Mouse (Mus musculus) thymus, adult 2 months (tissue): ENCODE data around the gene Cenps. TPM values are rescaled to one million over a fixed set of nuclear protein-coding genes. Genes with fewer than 3 reads are reported as not detected.
A peak's percentile ranks its signal among the peaks of the same experiment; 100 is the strongest.
"Not testable (repeated sequence)": the region's sequence is repeated elsewhere in the genome, so short reads cannot be mapped to it uniquely, and the experiment has no call there.

Source experiments
- DNase-seq: peaks from one replicate; pipeline ENCODE4 v3.0.0; 2021
- H3K27ac ChIP-seq: fragments of 200-500 bp; 2 replicates; pipeline ENCODE4 v1.5.1; 2012; ENCODE audit warnings: low read length, control low read depth; ENCODE audit not compliant: control insufficient read depth, insufficient read depth
- H3K27me3 ChIP-seq: fragments of 200-500 bp; 2 replicates; pipeline ENCODE4 v1.6.1; 2012; ENCODE audit warnings: mild to moderate bottlenecking, low read length, moderate library complexity, mixed read lengths; ENCODE audit not compliant: control insufficient read depth, insufficient read depth
- H3K36me3 ChIP-seq: fragments of 200-500 bp; 2 replicates; pipeline ENCODE4 v1.6.1; 2012; ENCODE audit warnings: mild to moderate bottlenecking, low read length, moderate library complexity; ENCODE audit not compliant: control insufficient read depth, insufficient read depth
- H3K4me1 ChIP-seq: fragments of 200-500 bp; replicated peaks from 2 replicates; pipeline ENCODE4 v1.6.1; 2012; ENCODE audit warnings: low read length; ENCODE audit not compliant: control insufficient read depth, insufficient read depth
- H3K4me3 ChIP-seq: fragments of 200-500 bp; 2 replicates; pipeline ENCODE4 v1.5.1; 2012; ENCODE audit warnings: mild to moderate bottlenecking, low read length, control low read depth, moderate library complexity; ENCODE audit not compliant: control insufficient read depth, insufficient read depth
- CTCF ChIP-seq: fragments of 200-500 bp; IDR thresholded peaks from 2 replicates; pipeline ENCODE4 v1.5.1; 2012; ENCODE audit warnings: mild to moderate bottlenecking, control low read depth, low read length, moderate library complexity, borderline replicate concordance; ENCODE audit not compliant: control insufficient read depth, poor library complexity, insufficient read depth; ENCODE audit errors: extremely low read depth
- POLR2A ChIP-seq: fragments of 200-500 bp; IDR thresholded peaks from 2 replicates; pipeline ENCODE4 v1.6.1; 2012; ENCODE audit warnings: mild to moderate bottlenecking, low read length, control low read depth, moderate library complexity; ENCODE audit not compliant: control insufficient read depth, poor library complexity, insufficient read depth; ENCODE audit errors: extremely low read depth
- WGBS: fragments of 180-500 bp; shearing (Covaris S2); methylation state at CpG from one replicate; pipeline ENCODE4 v1.1.7; 2018; 5-methylcytosine and 5-hydroxymethylcytosine counted together
- polyA plus RNA-seq: library from polyadenylated mRNA; depleted of rRNA; stranded (reverse); fragments of >200 nt; gene quantifications from 2 replicates; pipeline ENCODE4 v1.2.3, GENCODE M21; 2012

Cenps gene
- polyA plus RNA-seq, 1 experiment: 14.0 TPM

DNA sequence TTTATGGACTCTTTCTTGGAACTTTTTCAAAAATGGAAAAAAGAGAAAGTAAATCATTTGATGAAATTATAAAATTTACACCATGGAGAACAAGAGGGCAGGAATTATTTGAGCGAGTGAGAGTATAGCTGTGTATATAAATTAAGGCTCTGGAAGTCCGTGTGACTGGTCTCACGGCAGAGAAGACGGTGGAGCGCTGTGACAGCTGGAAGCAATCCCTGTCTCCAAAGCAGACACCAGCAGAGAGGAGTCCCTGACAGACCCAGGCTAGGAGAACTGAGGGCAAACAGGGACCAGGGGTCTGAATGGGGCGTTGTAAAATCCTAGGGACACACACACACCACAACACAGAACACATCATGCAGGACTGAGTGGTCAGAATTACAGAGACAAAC, 11.3 kb downstream of the Cenps start:
- 97% methylated on average over 6 of the region's 6 CpGs for WGBS

GRCm38 (mm10) chr4:149125341-149126114, 11.9 kb downstream of the Cenps start:
- no peak overlapping the region for H3K27ac ChIP-seq
- H3K4me1 ChIP-seq: no peaks in the 10 kb centered on the region
- DNase-seq: no peak
- WGBS: 73% methylated on average over 11 of the region's 11 CpGs
- H3K36me3 ChIP-seq: no peaks in the 10 kb centered on the region
- TF ChIP-seq CTCF (no peak), POLR2A (no peak)
- no peaks in the 10 kb centered on the region for H3K27me3 ChIP-seq
- H3K4me3 ChIP-seq: no peak overlapping the region

More for the DNA sequence above, 11.3 kb downstream of the Cenps start:
- no peak for DNase-seq
- no peak overlapping the region for H3K27ac ChIP-seq
- H3K36me3 ChIP-seq: no peaks in the 10 kb centered on the region
- no peaks in the 10 kb centered on the region for H3K27me3 ChIP-seq
- H3K4me1 ChIP-seq: no peaks in the 10 kb centered on the region
- H3K4me3 ChIP-seq: no peak overlapping the region
- no peak for TF ChIP-seq CTCF
- no peak for TF ChIP-seq POLR2A

DNA sequence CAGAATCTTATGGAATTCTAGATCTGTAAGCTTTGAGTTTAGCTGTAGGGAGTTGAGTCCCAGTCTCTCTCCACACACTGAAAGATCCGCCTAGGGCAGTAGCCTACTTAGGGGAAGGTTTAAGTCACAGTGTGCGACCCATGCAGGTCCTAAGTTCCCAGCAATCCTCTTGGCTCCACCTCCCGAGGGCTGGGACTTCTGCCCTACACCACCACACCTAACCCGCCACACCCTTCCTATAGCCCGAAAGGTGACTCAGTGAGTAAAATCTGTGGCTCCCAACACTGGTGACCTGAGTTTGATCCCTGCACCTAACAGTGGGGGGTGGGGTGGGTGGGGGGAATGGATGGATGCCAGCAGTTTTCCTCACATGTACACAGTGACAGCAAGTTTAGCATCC, 14.0 kb downstream of the Cenps start:
- WGBS: 95% methylated on average over 5 of the region's 5 CpGs
- Histone ChIP-seq H3K4me1 (no peaks in the 10 kb centered on the region), H3K27ac (no peak overlapping the region), H3K36me3 (no peaks in the 10 kb centered on the region), H3K4me3 (no peak overlapping the region), H3K27me3 (no peaks in the 10 kb centered on the region)
- TF ChIP-seq POLR2A (no peak), CTCF (no peak)
- DNase-seq: no peak

DNA sequence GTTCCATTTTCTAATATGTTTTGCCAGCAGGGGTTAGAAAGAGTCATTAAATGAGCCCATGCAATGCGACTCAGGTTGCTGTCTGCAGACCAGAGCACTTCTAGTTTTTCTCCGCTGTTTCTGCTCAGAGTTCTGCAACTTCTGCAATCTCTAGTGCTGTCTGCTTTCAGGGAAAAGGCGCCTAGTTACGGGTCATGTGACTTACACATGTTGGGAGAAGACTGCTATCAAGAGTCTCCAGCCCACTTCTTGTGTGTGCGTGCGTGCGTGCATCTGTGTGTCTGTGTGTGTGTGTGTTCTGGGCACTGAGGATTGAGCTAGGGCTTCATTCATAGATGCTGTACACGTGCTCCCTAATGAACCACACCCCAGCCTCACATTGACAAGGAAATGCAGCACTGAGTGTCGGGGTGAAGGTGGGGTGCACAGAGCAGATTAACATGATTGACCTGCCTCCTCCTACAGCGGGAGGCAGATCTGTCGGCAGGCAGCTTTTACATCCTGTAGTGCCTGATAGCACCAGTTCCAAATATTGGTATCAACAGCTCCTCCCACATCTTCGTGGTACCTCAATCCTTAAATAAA, 17.4 kb downstream of the Cenps start:
- not testable (repeated sequence) for H3K4me3 ChIP-seq, DNase-seq, H3K36me3 ChIP-seq, H3K27me3 ChIP-seq, H3K27ac ChIP-seq, H3K4me1 ChIP-seq
- WGBS: 47% methylated on average over 12 of the region's 12 CpGs

- peaks cover 7% of the 10 kb centered on the region for H3K4me1 ChIP-seq
- DNase-seq: peak; percentile 95
- no peak for TF ChIP-seq CTCF
- TF ChIP-seq POLR2A: no peak
- no peaks in the 10 kb centered on the region for H3K27me3 ChIP-seq
- no peaks in the 10 kb centered on the region for H3K36me3 ChIP-seq
- under 1% methylated on average over 35 of the region's 35 CpGs for WGBS
- no peak within 1 kb of the TSS for H3K27ac ChIP-seq
- H3K4me3 ChIP-seq: peak within 1 kb of the TSS; percentile 71
Measured at GRCm38 (mm10) chr4:149103875-149104561, 33.4 kb downstream of the Cenps start, which contains the start of gene Dffa. Dffa (plus strand) TSS chr4:149104146.

- no peak for TF ChIP-seq CTCF
- DNase-seq: no peak
- H3K4me3 ChIP-seq: no peak overlapping the region
- WGBS: 92% methylated on average over 3 of the region's 3 CpGs
- H3K4me1 ChIP-seq: peaks cover 17% of the 10 kb centered on the region
- H3K27me3 ChIP-seq: no peaks in the 10 kb centered on the region
- no peaks in the 10 kb centered on the region for H3K36me3 ChIP-seq
- no peak overlapping the region for H3K27ac ChIP-seq
Measured at GRCm38 (mm10) chr4:149101456-149101855, 36.0 kb downstream of the Cenps start.

DNA sequence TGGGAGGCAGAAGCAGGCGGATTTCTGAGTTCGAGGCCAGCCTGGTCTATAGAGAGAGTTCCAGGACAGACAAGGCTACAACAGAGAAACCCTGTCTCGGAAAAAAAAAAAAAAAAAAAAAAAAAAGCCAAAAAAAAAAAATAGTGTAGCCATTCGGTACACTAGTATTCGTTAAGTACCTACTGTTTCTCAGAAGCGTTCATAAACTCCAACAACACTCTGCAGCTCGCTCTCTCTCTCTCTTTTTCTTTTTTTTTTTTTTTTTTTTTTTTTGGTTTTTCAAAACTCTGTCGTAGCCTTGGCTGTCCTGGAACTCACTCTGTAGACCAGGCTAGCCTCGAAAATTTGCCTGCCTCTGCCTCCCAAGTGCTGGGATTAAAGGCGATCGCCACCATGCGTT, 37.0 kb downstream of the Cenps start:
- peaks cover 17% of the 10 kb centered on the region for H3K4me1 ChIP-seq
- not testable (repeated sequence) for DNase-seq, H3K27me3 ChIP-seq, H3K36me3 ChIP-seq, H3K4me3 ChIP-seq, H3K27ac ChIP-seq
- WGBS: 89% methylated on average over 12 of the region's 12 CpGs
